Mouse (Mus musculus) heart, embryonic 14.5 days (tissue): ENCODE data around the gene Pbxip1. TPM values are rescaled to one million over a fixed set of nuclear protein-coding genes. Genes with fewer than 3 reads are reported as not detected.

Experiments
- ATAC-seq: fragments of 200-750 bp; cut with Nextera tagmentation; 2 replicates; pipeline ENCODE4 v1.8.0; 2017; ENCODE audit warnings: low read depth, moderate TSS enrichment; ENCODE audit not compliant: insufficient number of reproducible peaks, insufficient read depth, low FRiP score
- H3K27ac ChIP-seq, 2 experiments: fragments of 200-500 bp in 1 of 2; fragments of 300-500 bp in 1 of 2; sonication (generic) in 1 of 2; replicated peaks in 1 of 2; 2 replicates each; pipeline ENCODE4 v1.5.1; 2012 to 2014; ENCODE audit warnings: low read depth in 2 of 2, low read length in 2 of 2, control low read depth in 1 of 2, mild to moderate bottlenecking in 1 of 2, mixed read lengths in 1 of 2; ENCODE audit not compliant: control insufficient read depth in 1 of 2, insufficient read depth in 1 of 2
- H3K27me3 ChIP-seq: fragments of 300-500 bp; sonication (generic); 2 replicates; pipeline ENCODE4 v1.6.1; 2014; ENCODE audit warnings: mild to moderate bottlenecking, low read length, control low read depth; ENCODE audit not compliant: control insufficient read depth, insufficient read depth
- H3K36me3 ChIP-seq: fragments of 300-500 bp; sonication (generic); 2 replicates; pipeline ENCODE4 v1.6.1; 2014; ENCODE audit warnings: mild to moderate bottlenecking, control low read depth, low read length, mixed read lengths; ENCODE audit not compliant: control insufficient read depth, insufficient read depth
- H3K4me1 ChIP-seq, 2 experiments: fragments of 200-500 bp in 1 of 2; fragments of 300-500 bp in 1 of 2; sonication (generic) in 1 of 2; 2 replicates each; pipeline ENCODE4 v1.6.1; 2012 to 2014; ENCODE audit warnings: low read length in 2 of 2, control low read depth in 1 of 2, mixed read lengths in 1 of 2; ENCODE audit not compliant: control insufficient read depth in 2 of 2, insufficient read depth in 2 of 2
- H3K4me2 ChIP-seq: fragments of 300-500 bp; sonication (generic); 2 replicates; pipeline ENCODE4 v1.6.1; 2014; ENCODE audit warnings: mild to moderate bottlenecking, low read length
- H3K4me3 ChIP-seq, 2 experiments: fragments of 200-500 bp in 1 of 2; fragments of 300-500 bp in 1 of 2; sonication (generic) in 1 of 2; 2 replicates each; pipeline ENCODE4 v1.5.1; 2012 to 2014; ENCODE audit warnings: low read length in 2 of 2, mild to moderate bottlenecking in 2 of 2, control low read depth in 1 of 2, low read depth in 1 of 2, moderate library complexity in 1 of 2; ENCODE audit not compliant: control insufficient read depth in 1 of 2, insufficient read depth in 1 of 2
- H3K9ac ChIP-seq: fragments of 300-500 bp; sonication (generic); 2 replicates; pipeline ENCODE4 v1.6.1; 2014; ENCODE audit warnings: mild to moderate bottlenecking, low read length
- H3K9me3 ChIP-seq: fragments of 300-500 bp; sonication (generic); 2 replicates; pipeline ENCODE4 v1.6.1; 2016; ENCODE audit warnings: low read length, control low read depth; ENCODE audit not compliant: control insufficient read depth
- WGBS: fragments of 180-500 bp; shearing (Covaris S2); extraction: QIAGEN DNeasy Blood & Tissue Kit; methylation state at CpG from one replicate; pipeline ENCODE4 v1.1.7; 2014; 5-methylcytosine and 5-hydroxymethylcytosine counted together
- polyA plus RNA-seq: library from polyadenylated mRNA; unstranded; fragments of >200 nt; fragmentation: Nextera tagmentation; extraction: Ambion mirVana; gene quantifications from 2 replicates; pipeline ENCODE4 v1.2.1, GENCODE M21; 2014

Gene Pbxip1
- polyA plus RNA-seq, 1 experiment from 2014 or later, result 37.3 TPM

GRCm38 (mm10) chr3:89391663-89392511 is 44.6 kb upstream of the Pbxip1 start:
- peaks cover 20 to 36% of the 10 kb centered on the region in 2 experiments for H3K4me1 ChIP-seq
- no peaks in the 10 kb centered on the region for H3K27me3 ChIP-seq
- under 1% methylated on average over 51 of the region's 56 CpGs for WGBS
- H3K4me2 ChIP-seq, result peak overlapping the region; percentile 93
- no peak for ATAC-seq
- H3K9me3 ChIP-seq, result no peaks in the 10 kb centered on the region
- no peaks in the 10 kb centered on the region for H3K36me3 ChIP-seq
- peak overlapping the region; percentile 58 to 87 for H3K4me3 ChIP-seq
- peak overlapping the region; percentile 43 to 73; a peak in 3 of 4 replicates for H3K27ac ChIP-seq
- H3K9ac ChIP-seq, result peak overlapping the region; percentile 76

- Histone ChIP-seq H3K4me2 (peak overlapping the region; percentile 93), H3K27ac (peak overlapping the region; percentile 53 to 73; a peak in 3 of 4 replicates), H3K27me3 (no peaks in the 10 kb centered on the region), H3K9me3 (no peaks in the 10 kb centered on the region), H3K36me3 (no peaks in the 10 kb centered on the region), H3K4me1 (peaks cover 22 to 37% of the 10 kb centered on the region in 2 experiments), H3K4me3 (peak overlapping the region; percentile 58 to 87), H3K9ac (peak overlapping the region; percentile 76)
- ATAC-seq, result no peak
- WGBS, result 0% methylated on average over 17 of the region's 24 CpGs
Measured at GRCm38 (mm10) chr3:89392871-89393311, 43.6 kb upstream of the Pbxip1 start.

GRCm38 (mm10) chr3:89393605-89394004 is 42.9 kb upstream of the Pbxip1 start:
- peaks cover 22 to 37% of the 10 kb centered on the region in 2 experiments for H3K4me1 ChIP-seq
- no peaks in the 10 kb centered on the region for H3K27me3 ChIP-seq

GRCm38 (mm10) chr3:89394006-89394893 is 42.3 kb upstream of the Pbxip1 start, which contains the start of gene Zbtb7b:
TSS of gene Zbtb7b (minus strand) at chr3:89394776.
- Histone ChIP-seq H3K4me2 (peak within 1 kb of the TSS; percentile 93), H3K27ac (peak within 1 kb of the TSS; percentile 78 to 86), H3K9ac (peak within 1 kb of the TSS; percentile 67), H3K4me3 (peak within 1 kb of the TSS; percentile 58 to 62), H3K36me3 (no peaks in the 10 kb centered on the region), H3K9me3 (no peaks in the 10 kb centered on the region), H3K27me3 (no peaks in the 10 kb centered on the region), H3K4me1 (peaks cover 22 to 37% of the 10 kb centered on the region in 2 experiments)
- WGBS, result under 1% methylated on average over 40 of the region's 42 CpGs
- peak; percentile 35 for ATAC-seq

More at GRCm38 (mm10) chr3:89393605-89394004, 42.9 kb upstream of the Pbxip1 start:
- Histone ChIP-seq H3K4me3 (peak overlapping the region; percentile 58 to 62), H3K9ac (peak overlapping the region; percentile 67), H3K4me2 (peak overlapping the region; percentile 93), H3K9me3 (no peaks in the 10 kb centered on the region), H3K36me3 (no peaks in the 10 kb centered on the region), H3K27ac (peak overlapping the region; percentile 78 to 86)
- ATAC-seq, result peak; percentile 94
- WGBS, result under 1% methylated on average over 15 of the region's 15 CpGs

GRCm38 (mm10) chr3:89394894-89395256 is 41.6 kb upstream of the Pbxip1 start:
- Histone ChIP-seq H3K36me3 (peaks cover 2% of the 10 kb centered on the region; the same call in 1 of the 2 replicates), H3K9ac (peak overlapping the region; percentile 67), H3K9me3 (no peaks in the 10 kb centered on the region), H3K27ac (peak overlapping the region; percentile 73 to 86), H3K27me3 (no peaks in the 10 kb centered on the region), H3K4me1 (peaks cover 22 to 33% of the 10 kb centered on the region in 2 experiments), H3K4me2 (peak overlapping the region; percentile 93), H3K4me3 (peak overlapping the region; percentile 58 to 62)
- WGBS, result under 1% methylated on average over 12 of the region's 12 CpGs
- ATAC-seq, result peak; percentile 10

GRCm38 (mm10) chr3:89395419-89395805 is 41.1 kb upstream of the Pbxip1 start:
- peak overlapping the region; percentile 67 for H3K9ac ChIP-seq
- no peak for ATAC-seq
- peaks cover 18 to 30% of the 10 kb centered on the region in 2 experiments for H3K4me1 ChIP-seq
- peaks cover 6% of the 10 kb centered on the region; the same call in 1 of the 2 replicates for H3K36me3 ChIP-seq
- H3K27me3 ChIP-seq, result no peaks in the 10 kb centered on the region
- WGBS, result 4% methylated on average over 10 of the region's 10 CpGs
- H3K4me2 ChIP-seq, result peak overlapping the region; percentile 93
- H3K4me3 ChIP-seq, result peak overlapping the region; percentile 58 to 62
- H3K9me3 ChIP-seq, result no peaks in the 10 kb centered on the region
- H3K27ac ChIP-seq, result peak overlapping the region; percentile 73 to 86
